Mouse (Mus musculus): ENCODE measurements at regions not wholly inside any gene's neighbourhood (a gene's known extent, or its start where the extent isn't known, plus 50 kb on each side); places are given as distances from the start of the nearest gene placed in this dataset.
A peak's percentile ranks its signal among the peaks of the same experiment; 100 is the strongest.

- Histone ChIP-seq H3K4me3 (replicated peaks) (no peak overlapping the region), H3K4me2 (no peak overlapping the region), H3K36me3 (no peaks in the 10 kb centered on the region), H3K9me3 (replicated peaks) (no peaks in the 10 kb centered on the region), H3K4me1 (peaks cover 41% of the 10 kb centered on the region), H3K27ac (no peak overlapping the region), H3K27me3 (0 out of 2 replicates have a peak, but pooled peaks cover 4% of the 10 kb centered on the region), H3K9ac (no peak overlapping the region)
- 64% methylated on average over 13 of the region's 13 CpGs for WGBS
- 0 out of 2 replicates have a peak, but pooled peaks have one; percentile 13 for ATAC-seq (replicated peaks; ENCODE audit: low FRiP score)
Observed at GRCm38 (mm10) chr19:53453317-53453947, 63.1 kb upstream of the Smndc1 start.

GRCm38 (mm10) chr19:53452360-53452759 lies 62.0 kb upstream of the Smndc1 start:
- H3K4me3 ChIP-seq (replicated peaks) = no peak overlapping the region
- 18% methylated on average over 3 of the region's 3 CpGs for WGBS
- no peak overlapping the region for H3K4me2 ChIP-seq
- no peak for ATAC-seq (replicated peaks; ENCODE audit: low FRiP score)
- H3K27ac ChIP-seq = no peak overlapping the region
- H3K27me3 ChIP-seq = no peaks in the 10 kb centered on the region
- no peaks in the 10 kb centered on the region for H3K36me3 ChIP-seq
- no peak overlapping the region for H3K9ac ChIP-seq
- peaks cover 41% of the 10 kb centered on the region for H3K4me1 ChIP-seq
- no peaks in the 10 kb centered on the region for H3K9me3 ChIP-seq (replicated peaks)

GRCm38 (mm10) chr19:53451388-53451922 lies 61.1 kb upstream of the Smndc1 start:
- 52% methylated on average over 13 of the region's 13 CpGs for WGBS
- H3K36me3 ChIP-seq = no peaks in the 10 kb centered on the region
- peaks cover 45% of the 10 kb centered on the region for H3K4me1 ChIP-seq
- H3K9me3 ChIP-seq (replicated peaks) = no peaks in the 10 kb centered on the region
- H3K27me3 ChIP-seq = no peaks in the 10 kb centered on the region
- no peak overlapping the region for H3K9ac ChIP-seq
- no peak overlapping the region for H3K4me2 ChIP-seq
- no peak overlapping the region for H3K27ac ChIP-seq
- no peak for ATAC-seq (replicated peaks; ENCODE audit: low FRiP score)
- H3K4me3 ChIP-seq (replicated peaks) = no peak overlapping the region

GRCm38 (mm10) chr19:53450624-53451387 lies 60.4 kb upstream of the Smndc1 start:
- H3K9ac ChIP-seq = no peak overlapping the region
- H3K4me3 ChIP-seq (replicated peaks) = no peak overlapping the region
- ATAC-seq (replicated peaks; ENCODE audit: low FRiP score) = no peak
- H3K36me3 ChIP-seq = no peaks in the 10 kb centered on the region
- H3K27ac ChIP-seq = no peak overlapping the region
- WGBS = 64% methylated on average over 16 of the region's 17 CpGs
- no peaks in the 10 kb centered on the region for H3K9me3 ChIP-seq (replicated peaks)
- 0 out of 2 replicates have a peak, but pooled peaks cover 2% of the 10 kb centered on the region for H3K27me3 ChIP-seq
- H3K4me2 ChIP-seq = no peak overlapping the region
- peaks cover 51% of the 10 kb centered on the region for H3K4me1 ChIP-seq

- Histone ChIP-seq H3K4me3 (replicated peaks) (no peak overlapping the region), H3K4me2 (no peak overlapping the region), H3K36me3 (no peaks in the 10 kb centered on the region), H3K27ac (no peak overlapping the region), H3K27me3 (peaks cover 7% of the 10 kb centered on the region; the same call in 1 of the 2 replicates), H3K9ac (no peak overlapping the region), H3K4me1 (peaks cover 60% of the 10 kb centered on the region), H3K9me3 (replicated peaks) (no peaks in the 10 kb centered on the region)
- no peak for ATAC-seq (replicated peaks; ENCODE audit: low FRiP score)
- 88% methylated on average over 17 of the region's 17 CpGs for WGBS
Observed at GRCm38 (mm10) chr19:53449137-53449783, 58.9 kb upstream of the Smndc1 start.

GRCm38 (mm10) chr19:53448206-53448605 lies 57.8 kb upstream of the Smndc1 start:
- H3K27me3 ChIP-seq = peaks cover 7% of the 10 kb centered on the region; the same call in 1 of the 2 replicates
- H3K9me3 ChIP-seq (replicated peaks) = no peaks in the 10 kb centered on the region
- no peak overlapping the region for H3K27ac ChIP-seq
- no peak overlapping the region for H3K9ac ChIP-seq
- no peak for ATAC-seq (replicated peaks; ENCODE audit: low FRiP score)
- H3K4me2 ChIP-seq = no peak overlapping the region
- no peak overlapping the region for H3K4me3 ChIP-seq (replicated peaks)
- peaks cover 60% of the 10 kb centered on the region for H3K4me1 ChIP-seq
- H3K36me3 ChIP-seq = no peaks in the 10 kb centered on the region
- 79% methylated on average over 10 of the region's 10 CpGs for WGBS

GRCm38 (mm10) chr19:53447754-53448153 lies 57.4 kb upstream of the Smndc1 start:
- WGBS = 74% methylated on average over 6 of the region's 6 CpGs

GRCm38 (mm10) chr19:53446216-53446615 lies 55.8 kb upstream of the Smndc1 start:
- Histone ChIP-seq H3K27ac (no peak overlapping the region), H3K4me1 (peaks cover 49% of the 10 kb centered on the region), H3K4me2 (no peak overlapping the region), H3K27me3 (peaks cover 7% of the 10 kb centered on the region; the same call in 1 of the 2 replicates), H3K36me3 (no peaks in the 10 kb centered on the region), H3K9ac (no peak overlapping the region), H3K4me3 (replicated peaks) (no peak overlapping the region), H3K9me3 (replicated peaks) (no peaks in the 10 kb centered on the region)
- WGBS = 25% methylated on average over 5 of the region's 5 CpGs
- no peak for ATAC-seq (replicated peaks; ENCODE audit: low FRiP score)

More at GRCm38 (mm10) chr19:53447754-53448153, 57.4 kb upstream of the Smndc1 start:
- Histone ChIP-seq H3K4me2 (no peak overlapping the region), H3K9ac (no peak overlapping the region), H3K4me1 (peaks cover 60% of the 10 kb centered on the region), H3K27ac (no peak overlapping the region), H3K9me3 (replicated peaks) (no peaks in the 10 kb centered on the region), H3K4me3 (replicated peaks) (no peak overlapping the region), H3K36me3 (no peaks in the 10 kb centered on the region), H3K27me3 (peaks cover 7% of the 10 kb centered on the region; the same call in 1 of the 2 replicates)
- no peak for ATAC-seq (replicated peaks; ENCODE audit: low FRiP score)

- H3K9ac ChIP-seq = no peak overlapping the region
- H3K9me3 ChIP-seq (replicated peaks) = no peaks in the 10 kb centered on the region
- peaks cover 7% of the 10 kb centered on the region; the same call in 1 of the 2 replicates for H3K27me3 ChIP-seq
- WGBS = 32% methylated on average over 5 of the region's 5 CpGs
- H3K4me1 ChIP-seq = peaks cover 43% of the 10 kb centered on the region
- ATAC-seq (replicated peaks; ENCODE audit: low FRiP score) = no peak
- no peak overlapping the region for H3K27ac ChIP-seq
- H3K4me2 ChIP-seq = no peak overlapping the region
- no peaks in the 10 kb centered on the region for H3K36me3 ChIP-seq
- H3K4me3 ChIP-seq (replicated peaks) = no peak overlapping the region
Observed at GRCm38 (mm10) chr19:53444646-53445045, 54.3 kb upstream of the Smndc1 start.

GRCm38 (mm10) chr19:53442756-53443654 lies 52.6 kb upstream of the Smndc1 start:
- no peak overlapping the region for H3K9ac ChIP-seq
- H3K36me3 ChIP-seq = no peaks in the 10 kb centered on the region
- peaks cover 7% of the 10 kb centered on the region; the same call in 1 of the 2 replicates for H3K27me3 ChIP-seq
- H3K27ac ChIP-seq = peak overlapping the region; percentile 57
- H3K4me2 ChIP-seq = no peak overlapping the region
- 61% methylated on average over 22 of the region's 22 CpGs for WGBS
- H3K9me3 ChIP-seq (replicated peaks) = no peaks in the 10 kb centered on the region
- no peak overlapping the region for H3K4me3 ChIP-seq (replicated peaks)
- peaks cover 47% of the 10 kb centered on the region for H3K4me1 ChIP-seq
- no peak for ATAC-seq (replicated peaks; ENCODE audit: low FRiP score)

GRCm38 (mm10) chr19:53442132-53442610 lies 51.8 kb upstream of the Smndc1 start:
- Histone ChIP-seq H3K9me3 (replicated peaks) (no peaks in the 10 kb centered on the region), H3K4me1 (peaks cover 56% of the 10 kb centered on the region), H3K4me3 (replicated peaks) (no peak overlapping the region), H3K9ac (no peak overlapping the region), H3K27ac (no peak overlapping the region), H3K4me2 (no peak overlapping the region), H3K27me3 (peaks cover 7% of the 10 kb centered on the region; the same call in 1 of the 2 replicates), H3K36me3 (no peaks in the 10 kb centered on the region)
- no peak for ATAC-seq (replicated peaks; ENCODE audit: low FRiP score)
- 94% methylated on average over 4 of the region's 4 CpGs for WGBS
